Mouse (Mus musculus): ENCODE results near the gene Cox6a2. TPM values are rescaled to one million over a fixed set of nuclear protein-coding genes. Genes with fewer than 3 reads are reported as not detected.
"Not testable (repeated sequence)": the region's sequence is repeated elsewhere in the genome, so short reads cannot be mapped to it uniquely, and the experiment has no call there.

Gene Cox6a2
- total RNA-seq, 2 experiments from 2014 or later = 1,342 to 1,375 TPM

DNA sequence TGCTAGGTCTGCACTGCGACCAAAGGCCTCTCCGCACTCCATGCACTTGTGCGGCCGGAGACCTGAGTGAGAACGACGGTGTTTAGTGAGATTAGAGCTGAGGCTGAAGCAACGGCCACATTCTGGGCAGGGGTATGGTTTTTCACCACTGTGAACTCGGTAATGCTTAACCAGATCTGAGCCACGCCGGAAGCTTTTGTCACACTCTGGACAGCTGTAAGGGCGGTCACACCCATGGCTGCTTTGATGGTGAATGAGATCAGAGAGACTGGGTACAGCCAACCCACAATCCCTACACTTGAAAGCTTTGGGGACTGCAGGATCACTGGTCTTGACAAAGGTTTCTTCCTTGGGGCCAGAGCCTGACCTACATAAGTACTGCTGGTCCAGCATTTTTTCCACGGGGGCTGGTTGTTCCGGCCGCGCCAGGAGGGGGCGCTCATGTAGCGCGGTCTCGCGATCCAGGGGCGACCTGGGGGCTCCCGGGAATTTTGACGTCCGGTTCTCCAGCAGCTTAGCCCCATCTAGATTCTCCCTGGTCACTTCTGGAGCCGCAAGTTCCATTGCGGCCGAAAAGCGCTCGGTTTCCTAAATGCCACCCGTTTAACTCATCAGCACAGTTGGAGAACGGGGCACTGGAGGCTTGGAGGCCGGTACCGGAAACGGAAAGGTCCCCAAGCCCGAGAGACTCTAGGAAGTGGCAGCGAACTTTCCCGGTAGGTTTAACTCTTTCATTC, 30.8 kb upstream of the Cox6a2 start, which contains the start of gene Armc5:
Gene Armc5, plus strand, starts transcription at position 487 of the 737 bp plus-strand sequence.
- peak; percentile 91 to 94 for DNase-seq
- intact Hi-C loops (cut with DNase I) = loop anchor here (1.0 to 5.0 kb wide), 2 partner anchors 108 to 220 kb away; no protein-coding TSS in a partner anchor

DNA sequence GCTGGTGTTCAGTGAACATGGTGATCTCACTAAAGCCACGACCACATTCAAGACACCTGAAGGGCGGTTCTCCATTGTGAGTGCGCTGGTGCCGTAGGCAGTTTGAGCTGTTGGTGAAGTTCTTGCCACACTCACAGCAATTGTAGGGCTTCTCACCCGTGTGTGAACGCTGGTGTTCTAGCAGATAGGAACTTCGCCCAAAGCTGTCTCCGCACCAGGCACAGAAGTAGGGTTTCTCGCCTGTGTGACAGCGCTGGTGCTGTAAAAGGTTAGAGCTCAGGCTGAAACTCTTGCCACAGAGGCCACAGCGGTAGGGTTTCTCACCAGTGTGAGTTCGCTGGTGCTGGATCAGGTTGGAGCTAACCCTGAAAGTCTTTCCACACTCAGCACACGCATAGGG, 30.2 kb upstream of the Cox6a2 start:
- no peak for DNase-seq
- intact Hi-C loops (cut with DNase I) = loop anchor here (5.0 kb wide), 1 partner anchor 221 kb away; no protein-coding TSS in a partner anchor

DNA sequence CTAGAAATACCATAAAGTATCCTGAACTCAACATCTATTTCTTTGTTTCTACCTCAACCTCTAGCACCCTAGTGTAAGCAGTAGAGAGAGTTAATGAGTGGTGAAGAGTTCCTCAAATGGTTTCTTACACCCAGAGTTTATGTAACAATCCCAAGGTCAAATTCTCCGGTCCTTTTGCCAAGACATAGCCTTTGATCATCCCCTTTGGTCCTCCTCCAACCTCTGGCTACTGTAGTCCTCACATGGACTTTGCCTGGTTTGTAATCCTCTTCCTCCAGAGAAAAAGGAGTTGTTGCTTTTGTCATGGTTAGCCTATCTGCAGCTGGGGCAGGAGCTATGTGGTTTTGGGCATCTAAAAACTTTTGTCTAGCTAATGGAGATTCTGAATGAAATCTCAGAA, 29.3 kb upstream of the Cox6a2 start:
- DNase-seq = no peak
- intact Hi-C loops (cut with DNase I) = loop anchor here (5.0 kb wide), 1 partner anchor 222 kb away; no protein-coding TSS in a partner anchor

DNA sequence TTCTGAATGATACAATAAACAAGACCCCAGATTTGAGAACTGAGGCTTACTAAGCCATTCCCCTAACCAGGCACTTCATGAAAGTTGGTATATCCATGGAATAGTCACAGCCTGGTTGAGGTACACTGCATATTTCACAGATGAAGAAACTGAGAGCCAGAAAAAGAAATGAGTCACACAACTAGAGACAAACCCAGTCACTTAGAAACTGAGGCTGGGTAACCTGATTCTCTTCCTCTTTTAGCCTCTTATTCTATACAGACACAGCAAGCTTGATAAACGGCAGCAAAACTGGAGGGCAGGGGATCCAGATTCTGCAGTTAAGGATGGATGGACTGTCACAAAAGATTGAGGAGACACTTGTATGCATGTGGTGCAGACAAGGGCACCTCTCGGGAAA, 28.6 kb upstream of the Cox6a2 start:
- intact Hi-C loops (cut with DNase I) = loop anchor here (5.0 kb wide), 1 partner anchor 223 kb away; no protein-coding TSS in a partner anchor

DNA sequence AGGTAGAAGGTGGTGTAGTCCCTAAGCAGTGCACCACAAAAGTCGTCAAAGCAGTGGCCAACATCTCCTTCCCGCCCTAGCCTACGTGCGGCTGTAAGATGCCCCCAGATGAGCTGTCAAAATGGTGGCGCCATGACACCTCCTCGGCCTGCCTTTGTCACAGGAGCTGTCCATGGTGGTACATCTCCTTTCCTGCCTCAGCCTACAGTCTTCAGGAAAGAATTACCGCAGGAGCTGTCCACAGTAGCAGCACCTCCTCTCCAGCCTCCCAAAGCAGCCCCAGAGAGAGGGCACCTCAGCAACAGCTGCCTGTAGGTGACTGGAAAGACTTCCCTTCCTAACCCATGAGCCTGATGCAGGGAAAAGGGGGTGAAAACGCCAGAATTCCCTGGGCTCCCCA, 25.6 kb upstream of the Cox6a2 start:
- no peak for DNase-seq
- intact Hi-C loops (cut with DNase I) = no loop called here

More for the DNA sequence above, 28.6 kb upstream of the Cox6a2 start:
- DNase-seq = no peak

DNA sequence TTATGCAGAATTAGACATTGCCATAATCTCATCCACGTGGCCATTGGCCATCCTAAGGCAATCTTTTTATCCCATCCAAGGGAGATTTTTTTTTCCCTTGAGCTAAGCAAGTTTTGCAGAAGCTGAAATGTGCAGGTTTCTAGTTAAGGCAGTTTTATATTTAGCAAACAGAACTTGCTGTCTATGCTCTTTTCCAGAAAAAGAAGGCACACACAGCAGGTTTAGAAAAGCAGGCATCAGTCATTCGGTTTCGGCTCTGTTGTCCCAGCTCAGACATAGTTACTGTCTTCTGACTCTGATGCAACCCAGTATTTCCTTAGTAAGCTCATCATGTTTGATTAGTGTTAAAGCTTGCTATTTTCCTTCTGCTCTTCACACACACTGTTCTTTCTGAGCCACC, 14.7 kb upstream of the Cox6a2 start:
- intact Hi-C loops (cut with DNase I) = no loop called here
- no peak for DNase-seq

DNA sequence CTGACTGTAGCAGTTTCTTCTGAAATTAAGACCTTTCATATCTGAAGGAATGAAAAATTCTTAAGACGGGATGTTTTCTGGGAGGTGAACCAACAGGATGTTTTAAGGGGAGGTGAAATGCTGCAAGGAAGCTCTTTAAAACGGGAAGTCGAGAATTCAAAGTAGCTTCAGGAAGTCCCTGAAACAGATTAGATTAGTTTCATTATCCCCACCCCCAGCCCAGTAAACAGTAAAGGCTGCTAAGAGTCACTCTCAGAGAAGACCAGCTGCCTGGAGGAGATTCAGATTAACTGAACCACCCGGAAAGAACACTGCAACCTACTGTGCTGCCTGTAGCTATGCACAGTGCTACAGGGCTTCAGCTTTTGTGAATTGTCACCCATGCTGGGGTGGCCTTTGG, 13.8 kb upstream of the Cox6a2 start:
- intact Hi-C loops (cut with DNase I) = no loop called here
- no peak for DNase-seq

DNA sequence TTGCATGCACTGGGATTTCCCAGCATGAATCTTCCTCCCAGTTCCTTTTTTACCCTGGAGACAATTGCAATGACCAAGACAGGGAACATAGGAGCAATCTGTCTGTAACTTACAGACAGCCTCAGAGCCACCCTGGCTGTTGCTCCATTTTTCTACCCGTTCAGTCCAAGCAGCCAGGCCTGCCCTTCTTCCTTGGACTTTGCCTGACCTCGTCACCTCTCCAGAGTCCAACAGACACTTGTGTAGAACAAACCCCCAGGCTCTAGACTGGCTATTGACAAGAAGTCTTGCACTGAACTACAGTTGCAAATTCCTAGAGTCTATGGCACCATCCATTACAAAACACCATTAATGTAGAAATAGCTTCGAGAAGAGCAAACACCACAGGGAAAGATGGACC, 3.6 kb upstream of the Cox6a2 start:
- no peak for DNase-seq
- intact Hi-C loops (cut with DNase I) = loop anchor here (2.0 to 5.0 kb wide), 3 partner anchors 105 to 408 kb away; partner anchors contain the start of genes Hsd3b7 and Pycard

DNA sequence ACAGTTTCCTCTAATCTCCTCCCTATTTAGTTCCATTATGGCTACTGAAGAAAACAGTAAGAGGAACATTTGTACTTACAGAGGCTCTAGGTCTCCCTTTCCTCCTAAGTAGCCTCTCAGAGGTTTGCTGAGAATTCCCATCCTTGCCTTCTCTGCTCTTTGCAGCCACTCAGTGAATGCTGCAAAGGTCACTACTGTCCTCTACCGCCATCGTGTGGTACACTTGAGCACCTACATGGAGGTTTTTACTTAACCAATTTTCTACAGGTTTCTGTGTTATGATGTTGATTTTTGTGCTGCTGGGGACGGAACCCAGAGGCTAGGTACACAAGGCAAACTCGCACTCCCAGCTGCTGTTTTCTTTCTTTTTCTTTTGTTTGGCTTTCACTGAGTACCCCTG, 2.0 kb upstream of the Cox6a2 start:
- peak; percentile 68 to 86 for DNase-seq
- intact Hi-C loops (cut with DNase I) = loop anchor here (2.0 to 5.0 kb wide), 3 partner anchors 103 to 406 kb away; partner anchors contain the start of genes Hsd3b7 and Pycard

DNA sequence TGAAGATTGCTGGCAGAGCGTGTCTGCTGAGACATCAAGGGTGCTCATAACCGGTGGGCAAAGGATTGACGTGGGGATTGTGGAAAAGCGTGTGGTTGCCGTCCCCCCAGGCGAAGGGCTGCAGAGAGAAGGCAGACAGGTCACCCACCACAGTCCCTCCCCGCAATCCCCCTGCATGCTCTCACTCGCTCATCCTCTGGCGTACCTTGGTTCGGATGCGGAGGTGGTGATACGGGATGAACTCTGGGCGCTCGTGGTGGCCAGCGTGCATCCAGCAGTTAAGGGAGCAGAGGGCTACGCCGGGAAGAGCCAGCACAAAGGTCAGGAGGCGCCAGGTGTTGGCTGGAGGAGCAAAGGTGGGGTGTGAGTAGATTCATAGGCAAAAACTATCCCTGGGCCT, 492 bp downstream of the Cox6a2 start:
- intact Hi-C loops (cut with DNase I) = loop anchor here (5.0 kb wide), 2 partner anchors 213 to 403 kb away; partner anchors contain the start of genes Hsd3b7 and Pycard
- DNase-seq = peak; percentile 21 to 25

DNA sequence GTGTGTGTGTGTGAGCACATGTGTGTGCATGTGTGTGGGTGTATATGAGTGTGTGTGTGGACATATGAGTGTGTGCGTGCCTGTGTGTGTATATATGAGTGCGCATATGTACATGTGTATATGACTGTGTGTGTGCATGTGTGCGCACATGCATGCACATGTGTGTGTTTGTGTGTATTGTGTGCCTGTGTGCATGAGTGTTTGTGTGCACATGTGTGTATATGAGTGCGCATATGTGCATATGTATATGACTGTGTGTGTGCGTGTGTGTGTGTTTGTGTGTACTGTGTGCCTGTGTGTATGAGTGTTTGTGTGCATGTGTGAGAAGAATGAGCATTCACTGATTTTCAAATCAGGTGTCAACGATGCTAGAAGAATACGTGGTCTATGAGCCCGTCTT, 2.0 kb downstream of the Cox6a2 start:
- intact Hi-C loops (cut with DNase I) = no loop called here
- no peak for DNase-seq

DNA sequence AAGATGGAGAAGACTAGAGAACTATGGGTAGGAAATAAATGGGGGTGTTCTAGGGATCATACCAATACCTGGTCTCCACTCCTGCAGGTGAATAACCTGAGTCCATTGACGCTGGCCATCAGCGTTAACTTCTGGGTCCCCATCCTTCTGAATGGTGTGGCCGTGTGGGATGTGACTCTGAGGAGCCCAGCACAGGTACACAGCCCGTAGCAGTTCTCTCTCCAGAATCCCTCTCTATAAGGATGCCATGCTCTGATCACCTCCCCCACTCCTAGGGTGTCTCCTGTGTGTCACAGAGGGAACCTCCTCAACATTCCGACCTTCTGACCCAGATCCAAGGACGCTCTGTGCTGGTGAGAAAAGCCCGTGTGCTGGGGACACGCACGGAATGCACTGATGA, 3.1 kb downstream of the Cox6a2 start:
- peak; percentile 26 to 29 for DNase-seq
- intact Hi-C loops (cut with DNase I) = no loop called here

DNA sequence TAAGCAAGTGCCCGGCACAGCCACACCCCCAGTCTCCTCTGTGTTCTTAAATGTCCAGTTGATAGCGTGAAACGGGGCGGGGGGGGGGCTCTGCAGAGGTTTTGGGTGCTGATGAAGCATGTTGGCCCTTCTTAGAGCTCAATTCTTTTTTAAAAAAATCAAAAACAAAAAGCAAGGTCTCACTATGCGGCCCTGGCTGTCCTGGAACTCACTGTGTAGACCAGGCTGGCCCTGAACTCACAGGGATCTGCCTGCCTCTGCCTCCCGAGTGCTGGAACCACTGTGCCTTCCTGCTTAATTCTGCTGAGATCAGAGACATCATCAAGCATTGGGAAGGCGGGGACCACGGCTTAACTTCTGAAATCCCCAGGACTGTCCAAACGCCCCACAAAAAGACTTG, 4.6 kb downstream of the Cox6a2 start:
- intact Hi-C loops (cut with DNase I) = no loop called here
- no peak for DNase-seq

DNA sequence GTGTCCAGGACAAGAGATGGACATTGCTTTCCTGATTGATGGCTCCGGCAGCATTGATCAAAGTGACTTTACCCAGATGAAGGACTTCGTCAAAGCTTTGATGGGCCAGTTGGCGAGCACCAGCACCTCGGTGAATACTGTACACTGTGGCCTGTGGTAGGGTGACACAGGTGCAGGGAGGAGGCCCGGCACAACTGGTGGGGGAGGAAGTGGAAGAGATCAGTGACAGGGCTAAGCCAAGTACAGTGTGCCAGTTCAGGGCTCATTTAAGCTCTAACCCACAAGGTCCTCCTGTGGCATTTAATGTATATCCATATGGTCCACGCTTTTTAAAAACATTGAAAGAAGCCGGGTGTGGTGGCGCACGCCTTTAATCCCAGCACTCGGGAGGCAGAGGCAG, 24.5 kb downstream of the Cox6a2 start:
- DNase-seq = no peak
- intact Hi-C loops (cut with DNase I) = no loop called here

DNA sequence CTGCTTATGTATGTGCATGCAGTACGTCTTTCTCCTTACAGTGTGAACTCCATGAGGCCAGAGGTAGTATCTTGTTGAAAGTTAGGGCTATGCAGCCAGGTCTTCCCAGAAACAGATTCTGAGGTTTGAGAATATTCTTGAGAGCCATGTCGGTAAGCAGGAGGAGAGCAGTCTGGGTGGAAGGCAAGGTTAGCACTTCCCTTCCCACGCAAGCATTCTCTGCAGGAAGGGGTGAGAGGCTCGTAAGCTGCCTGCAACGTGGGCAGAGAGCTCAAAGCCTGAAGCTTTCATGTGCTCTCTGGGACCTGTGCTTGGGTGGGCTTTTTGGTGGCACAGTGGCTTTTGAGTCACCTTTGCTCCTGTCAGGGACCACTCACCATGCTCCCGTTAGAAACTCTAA, 25.6 kb downstream of the Cox6a2 start:
- intact Hi-C loops (cut with DNase I) = no loop called here
- no peak for DNase-seq

DNA sequence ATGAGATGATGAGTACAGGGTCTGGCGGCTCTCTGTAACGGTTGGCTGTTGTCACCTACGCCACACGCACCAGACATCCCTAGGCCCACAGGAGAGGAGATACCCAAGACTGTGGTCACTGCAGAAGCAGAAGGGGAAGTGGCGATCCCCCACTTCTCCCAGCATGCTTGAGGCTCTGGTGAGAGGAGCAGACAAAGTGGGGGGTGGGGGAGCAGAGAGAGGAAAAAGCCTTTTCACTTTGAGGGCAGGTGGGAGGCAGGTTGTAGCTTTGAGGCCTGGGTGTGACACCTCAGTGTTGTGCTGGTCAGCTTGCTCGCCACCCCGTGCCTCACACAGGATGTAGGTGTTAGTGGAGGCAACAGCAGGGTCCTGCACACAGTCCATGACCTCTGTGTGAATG, 26.1 kb downstream of the Cox6a2 start:
- intact Hi-C loops (cut with DNase I) = no loop called here
- DNase-seq = no peak

DNA sequence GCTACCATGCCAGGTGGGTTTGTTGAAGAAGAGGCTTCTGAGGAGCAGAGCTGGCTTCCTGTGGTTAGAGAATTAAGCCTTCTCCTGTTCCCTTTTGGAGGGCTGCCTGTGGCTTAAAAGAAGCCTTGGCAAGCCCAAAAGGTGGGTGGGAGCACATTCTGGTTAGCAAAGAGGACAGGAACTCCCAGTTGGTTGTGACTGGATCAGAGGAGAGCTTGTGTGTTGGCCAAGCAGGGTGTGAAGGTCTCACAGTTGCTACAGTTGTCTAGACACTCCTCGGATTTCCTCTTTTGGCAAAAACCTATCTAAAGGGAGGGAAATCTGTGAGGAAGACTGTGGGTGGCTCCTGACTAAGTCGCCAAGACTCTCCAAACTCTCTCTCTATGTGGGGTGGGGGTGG, 27.8 kb downstream of the Cox6a2 start:
- DNase-seq = no peak
- intact Hi-C loops (cut with DNase I) = no loop called here

DNA sequence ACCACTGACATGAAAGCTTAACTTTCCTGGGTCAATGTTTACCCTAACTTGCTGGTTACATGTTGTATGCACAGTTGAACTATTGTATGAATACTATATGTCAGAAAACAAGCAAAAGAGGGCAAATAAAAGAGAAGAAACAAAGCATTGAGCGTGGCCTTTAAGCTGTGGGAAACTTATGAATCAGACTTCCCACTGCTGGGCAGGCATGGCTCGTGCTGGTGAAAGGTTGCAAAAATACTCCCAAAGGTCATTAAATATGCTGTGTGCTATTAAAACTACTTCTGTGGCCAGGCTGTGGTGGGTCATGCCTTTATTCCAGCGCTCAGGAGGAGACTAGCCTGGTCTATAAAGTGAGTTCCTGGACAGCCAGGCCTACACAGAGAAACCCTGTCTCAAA, 36.2 kb downstream of the Cox6a2 start:
- intact Hi-C loops (cut with DNase I) = no loop called here
- no peak for DNase-seq

DNA sequence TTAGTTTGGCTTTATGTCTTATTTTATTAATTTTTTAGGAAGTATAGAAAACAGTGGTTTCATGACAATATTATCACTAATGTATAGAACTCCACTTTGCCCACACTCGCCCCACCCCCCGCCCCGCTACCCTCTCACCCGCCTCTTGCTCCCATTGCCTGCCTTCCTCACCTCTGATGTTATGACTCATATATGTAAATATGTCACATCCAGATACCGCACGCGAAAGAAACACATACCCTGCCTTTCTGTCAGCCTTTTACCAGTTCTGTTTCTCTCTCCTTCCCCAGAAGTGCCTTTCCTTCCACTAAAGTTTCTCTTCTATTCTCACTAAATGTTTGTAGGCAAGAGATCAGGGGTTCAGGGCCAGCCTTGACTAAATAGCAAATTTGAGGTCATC, 39.8 kb downstream of the Cox6a2 start:
- DNase-seq = no peak
- intact Hi-C loops (cut with DNase I) = no loop called here

DNA sequence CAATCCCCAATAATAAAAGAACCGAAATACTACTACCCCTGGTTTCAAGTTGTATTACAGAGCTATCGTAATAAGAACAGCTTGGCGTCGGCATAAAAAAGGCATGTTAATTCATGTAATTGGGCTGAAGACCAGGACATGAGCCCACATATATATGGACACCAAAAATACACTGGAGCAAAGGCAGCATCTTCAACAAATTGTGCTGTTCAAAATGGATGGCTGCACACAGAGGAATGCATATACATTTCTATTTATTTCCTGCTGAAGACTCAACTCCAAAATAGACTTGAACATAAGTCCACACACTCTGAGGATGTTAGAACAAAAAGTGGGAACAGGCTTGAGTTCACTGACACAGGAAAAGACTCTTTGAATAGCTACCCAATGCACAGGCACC, 42.2 kb downstream of the Cox6a2 start:
- intact Hi-C loops (cut with DNase I) = no loop called here
- no peak for DNase-seq

DNA sequence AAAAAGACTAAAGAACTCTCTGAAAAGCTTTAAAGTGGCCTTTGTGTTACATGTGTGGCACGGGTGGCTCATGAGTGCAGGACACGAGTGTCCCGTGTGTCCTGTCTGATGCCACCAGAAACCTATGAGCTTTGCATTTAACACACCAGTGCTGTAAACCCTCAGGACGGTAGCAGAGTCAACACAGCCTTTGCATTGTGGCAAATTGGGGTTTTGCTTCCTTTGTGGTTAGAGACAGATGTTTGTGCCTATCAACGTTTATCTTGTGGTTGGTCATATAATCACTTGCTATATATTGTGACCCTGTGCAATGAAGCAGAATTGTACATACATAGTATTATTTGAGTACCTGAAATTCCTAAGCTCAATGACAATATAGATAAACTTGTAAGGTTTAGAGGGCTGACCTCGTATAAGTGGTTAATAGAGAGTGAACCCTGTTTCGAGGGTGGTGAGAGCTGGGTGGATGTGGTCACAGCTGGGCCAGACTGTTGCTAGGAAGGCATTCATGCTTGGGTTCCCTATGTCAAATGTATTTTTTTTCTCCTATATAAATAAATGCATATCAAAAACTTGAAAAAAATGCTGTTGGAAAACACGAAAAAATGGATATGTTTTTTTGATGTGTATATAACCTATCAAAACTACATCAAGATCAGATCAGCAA, 47.4 kb downstream of the Cox6a2 start:
- DNase-seq; intact Hi-C loops (cut with DNase I): not testable (repeated sequence)

All from heart, postnatal 10 days (tissue).